Mouse (Mus musculus): Measurements from ENCODE around the gene Rap1a. TPM values are rescaled to one million over a fixed set of nuclear protein-coding genes. Genes with fewer than 3 reads are reported as not detected.

The Rap1a gene
- total and polyA plus RNA-seq, 3 experiments, result 32.3 to 64.5 TPM; not detected in 1

DNA sequence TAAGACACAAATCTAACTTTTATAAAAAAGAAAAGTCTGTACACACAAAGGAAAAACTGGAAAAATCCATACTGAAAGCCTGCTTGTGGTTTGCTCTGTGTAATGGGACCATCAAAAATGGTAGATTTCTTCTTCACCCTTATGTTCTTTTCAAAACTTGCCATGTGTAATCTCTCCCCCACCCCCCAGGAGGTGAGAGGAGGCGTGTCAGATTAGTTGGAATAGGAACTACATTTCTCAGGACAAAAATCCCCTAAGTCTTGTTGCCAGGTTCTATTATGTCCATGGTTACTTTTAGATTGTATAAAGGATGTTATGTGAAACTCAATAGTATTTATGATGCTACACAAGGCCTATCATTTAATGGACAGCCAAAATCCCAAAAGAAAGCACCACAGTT lies 6.8 kb downstream of the Rap1a start:
- no peak for TF ChIP-seq NRF1 (IDR thresholded peaks at IDR 0.05; ENCODE audit: insufficient read depth, low read depth, low read length, poor library complexity, severe bottlenecking)
- Histone ChIP-seq H3K79me2 (ENCODE audit: control insufficient read depth, insufficient read depth, low read length, poor library complexity) (peaks cover 61% of the 10 kb centered on the region), H3K4me3 (ENCODE audit: control insufficient read depth in 1 of 2, insufficient read depth in 1 of 2, low read depth in 2 of 2, low read length in 2 of 2) (no peak overlapping the region), H3K9ac (ENCODE audit: control insufficient read depth, low read depth, low read length, poor library complexity, severe bottlenecking) (no peak overlapping the region), H3K27me3 (ENCODE audit: control insufficient read depth in 1 of 2, insufficient read depth in 2 of 2, low read length in 2 of 2) (no peaks in the 10 kb centered on the region), H3K36me3 (ENCODE audit: control insufficient read depth in 1 of 2, insufficient read depth in 2 of 2, low read length in 2 of 2) (peaks cover 8 to 34% of the 10 kb centered on the region in 2 experiments), H3K9me3 (replicated peaks; ENCODE audit: insufficient read depth, low read length) (no peaks in the 10 kb centered on the region), H3K27ac (ENCODE audit: control insufficient read depth, low read depth, low read length) (no peak overlapping the region), H3K4me1 (ENCODE audit: control insufficient read depth in 1 of 2, insufficient read depth in 2 of 2, low read length in 2 of 2) (peaks cover 15 to 29% of the 10 kb centered on the region in 2 experiments)
- no peak for DNase-seq (ENCODE audit: low read depth, low spot score)

DNA sequence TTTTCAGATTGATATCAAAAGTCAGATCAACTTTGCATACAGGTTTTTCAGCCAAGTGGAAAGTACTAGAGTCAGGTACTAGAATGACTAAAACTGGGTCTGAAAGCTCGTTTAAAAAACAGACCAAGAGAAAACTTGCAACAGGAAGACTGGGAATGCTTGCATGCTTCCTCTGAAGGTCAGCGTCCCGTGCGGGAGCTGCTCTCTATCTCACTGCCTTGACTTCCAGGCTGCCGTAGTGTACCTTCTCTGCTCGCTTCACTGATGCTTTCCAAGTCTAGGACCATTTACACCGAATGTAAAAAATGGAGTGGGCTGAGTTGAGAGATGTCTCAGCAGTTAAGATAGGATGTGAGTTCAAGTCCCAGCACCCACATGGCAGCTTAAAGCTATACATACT lies 8.8 kb downstream of the Rap1a start:
- peaks cover 8 to 17% of the 10 kb centered on the region in 2 experiments for H3K36me3 ChIP-seq (ENCODE audit: control insufficient read depth in 1 of 2, insufficient read depth in 2 of 2, low read length in 2 of 2)
- H3K27me3 ChIP-seq (ENCODE audit: control insufficient read depth in 1 of 2, insufficient read depth in 2 of 2, low read length in 2 of 2), result no peaks in the 10 kb centered on the region
- DNase-seq (ENCODE audit: low read depth, low spot score), result no peak
- peaks cover 56% of the 10 kb centered on the region for H3K79me2 ChIP-seq (ENCODE audit: control insufficient read depth, insufficient read depth, low read length, poor library complexity)
- peaks cover 5 to 13% of the 10 kb centered on the region in 2 experiments for H3K4me1 ChIP-seq (ENCODE audit: control insufficient read depth in 1 of 2, insufficient read depth in 2 of 2, low read length in 2 of 2)
- no peak overlapping the region for H3K27ac ChIP-seq (ENCODE audit: control insufficient read depth, low read depth, low read length)
- no peak overlapping the region for H3K9ac ChIP-seq (ENCODE audit: control insufficient read depth, low read depth, low read length, poor library complexity, severe bottlenecking)
- no peak overlapping the region for H3K4me3 ChIP-seq (ENCODE audit: control insufficient read depth in 1 of 2, insufficient read depth in 1 of 2, low read depth in 2 of 2, low read length in 2 of 2)
- H3K9me3 ChIP-seq (replicated peaks; ENCODE audit: insufficient read depth, low read length), result no peaks in the 10 kb centered on the region
- no peak for TF ChIP-seq BHLHE40 (IDR thresholded peaks at IDR 0.05; ENCODE audit: borderline replicate concordance, low read depth, low read length)
- no peak for TF ChIP-seq ZC3H11A (IDR thresholded peaks at IDR 0.05; ENCODE audit: low read depth, low read length)
- TF ChIP-seq TCF12 (IDR thresholded peaks at IDR 0.05; ENCODE audit: low read depth, low read length), result no peak
- no peak for TF ChIP-seq USF2 (IDR thresholded peaks at IDR 0.05; ENCODE audit: borderline replicate concordance in 1 of 2, insufficient read depth in 1 of 2, low read depth in 1 of 2, low read length in 2 of 2)
- no peak for TF ChIP-seq CTCF (IDR thresholded peaks at IDR 0.05 in 2 of 3, conservative IDR thresholded peaks at IDR 0.05 in 1 of 3; ENCODE audit: control insufficient read depth in 1 of 3, insufficient read depth in 1 of 3, low read depth in 2 of 3, low read length in 3 of 3, poor library complexity in 1 of 3, severe bottlenecking in 1 of 3)
- no peak for TF ChIP-seq ETS1 (IDR thresholded peaks at IDR 0.05; ENCODE audit: low read depth, low read length)
- TF ChIP-seq TBP (IDR thresholded peaks at IDR 0.05; ENCODE audit: low read depth, low read length), result no peak
- TF ChIP-seq UBTF (IDR thresholded peaks at IDR 0.05; ENCODE audit: borderline replicate concordance, insufficient read depth, low read depth, low read length), result no peak
- TF ChIP-seq NELFE (IDR thresholded peaks at IDR 0.05; ENCODE audit: low read depth, low read length), result no peak
- TF ChIP-seq ZNF384 (IDR thresholded peaks at IDR 0.05; ENCODE audit: low read depth, low read length), result no peak
- no peak for TF ChIP-seq KAT2A (conservative IDR thresholded peaks at IDR 0.05; ENCODE audit: low read depth, low read length)
- TF ChIP-seq E2F4 (IDR thresholded peaks at IDR 0.05; ENCODE audit: borderline replicate concordance, low read depth, low read length), result no peak
- no peak for TF ChIP-seq POLR2AphosphoS2 (IDR thresholded peaks at IDR 0.05; ENCODE audit: low read length)
- TF ChIP-seq SMC3 (IDR thresholded peaks at IDR 0.05; ENCODE audit: low read depth, low read length), result no peak
- no peak for TF ChIP-seq NRF1 (IDR thresholded peaks at IDR 0.05; ENCODE audit: insufficient read depth, low read depth, low read length, poor library complexity, severe bottlenecking)
- no peak for TF ChIP-seq TAL1 (IDR thresholded peaks at IDR 0.05; ENCODE audit: low read length)
- TF ChIP-seq MAFK (IDR thresholded peaks at IDR 0.05; ENCODE audit: borderline replicate concordance, low read depth, low read length), result no peak
- TF ChIP-seq MAZ (IDR thresholded peaks at IDR 0.05; ENCODE audit: low read depth, low read length), result no peak

Measured in MEL (cell line).